Mouse (Mus musculus) kidney, postnatal 36 days (tissue): Measurements from ENCODE around the gene Bpifc.

Experiments
- DNase-seq, 2 experiments: peaks; one replicate each; pipeline ENCODE4 v3.0.0; 2021 to 2022; ENCODE audit warnings: mixed read lengths in 2 of 2

Bpifc gene

DNA sequence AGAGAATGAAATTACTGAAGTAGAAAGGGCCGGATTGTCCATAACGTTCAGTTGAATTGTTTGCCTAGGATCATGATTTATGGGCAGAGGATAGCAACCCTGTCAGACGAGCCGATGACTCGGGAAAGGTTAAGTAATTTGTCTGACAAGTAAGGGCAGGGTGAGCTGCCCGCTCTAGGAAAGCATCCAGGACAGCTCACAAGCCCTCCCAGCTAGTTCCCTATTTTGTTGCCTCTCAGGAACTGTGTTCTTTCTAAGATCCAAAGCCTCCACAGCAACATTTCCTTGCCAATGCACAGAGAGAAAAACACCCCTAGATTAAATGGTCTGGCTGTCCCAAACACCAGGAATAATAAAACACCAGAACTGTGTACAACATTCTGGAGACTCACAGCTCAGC is 1.1 kb downstream of the Bpifc start:
- DNase-seq = no peak

DNA sequence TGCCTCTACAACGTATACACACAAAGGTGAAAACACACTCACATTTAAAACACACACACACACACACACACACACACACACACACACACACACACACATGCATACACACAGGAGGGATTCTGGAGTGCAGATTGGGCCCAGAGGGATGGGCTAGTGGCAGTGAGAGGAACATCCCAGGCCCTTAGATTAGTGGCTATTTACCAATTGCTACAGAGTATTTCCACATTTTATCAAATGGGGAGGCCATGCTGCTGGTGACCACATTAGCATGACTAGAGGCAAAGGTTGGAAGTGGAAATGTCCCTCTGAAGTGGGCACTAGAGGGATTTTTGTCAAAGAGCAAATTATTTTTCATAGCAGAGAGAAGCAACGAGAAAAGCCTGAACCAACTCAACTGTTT is 2.0 kb downstream of the Bpifc start:
- DNase-seq = no peak

DNA sequence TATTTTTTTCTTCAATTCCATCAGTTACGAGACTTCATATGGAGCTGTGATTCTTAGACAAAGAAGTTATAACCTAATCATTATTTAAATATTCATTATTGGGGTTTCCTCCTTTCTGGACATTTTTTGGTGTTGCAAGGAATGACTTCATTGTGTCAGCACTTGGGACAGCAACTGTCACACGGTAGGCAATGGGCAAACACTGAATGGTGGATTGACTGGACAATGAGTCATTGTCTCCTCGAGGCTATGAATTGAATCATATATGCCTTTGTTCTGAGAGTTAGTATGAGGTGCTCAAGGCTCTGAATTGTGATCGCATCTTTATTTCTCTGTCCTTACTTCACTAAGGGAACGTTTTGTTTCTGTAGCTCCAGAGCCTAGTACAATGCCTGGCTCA is 5.2 kb downstream of the Bpifc start:
- DNase-seq = no peak

DNA sequence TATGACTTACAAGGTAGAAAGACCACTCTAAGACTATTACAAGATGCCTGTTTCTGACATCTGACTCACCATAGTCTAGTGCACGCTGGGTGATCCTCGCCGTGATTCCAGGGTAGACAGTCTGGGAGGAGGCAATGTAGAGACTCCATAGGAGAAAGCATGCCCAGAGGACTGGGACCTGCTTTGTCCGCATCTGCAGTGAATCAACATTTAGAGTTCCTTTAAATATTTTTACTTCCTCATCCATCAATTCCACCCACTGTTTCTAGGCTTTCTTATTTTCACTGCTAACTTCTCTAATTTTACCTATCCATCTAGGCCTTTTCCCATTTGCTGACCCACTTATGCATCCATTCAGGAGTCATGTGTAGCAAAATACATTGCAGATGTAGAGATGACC is 11.2 kb downstream of the Bpifc start:
- DNase-seq = no peak

DNA sequence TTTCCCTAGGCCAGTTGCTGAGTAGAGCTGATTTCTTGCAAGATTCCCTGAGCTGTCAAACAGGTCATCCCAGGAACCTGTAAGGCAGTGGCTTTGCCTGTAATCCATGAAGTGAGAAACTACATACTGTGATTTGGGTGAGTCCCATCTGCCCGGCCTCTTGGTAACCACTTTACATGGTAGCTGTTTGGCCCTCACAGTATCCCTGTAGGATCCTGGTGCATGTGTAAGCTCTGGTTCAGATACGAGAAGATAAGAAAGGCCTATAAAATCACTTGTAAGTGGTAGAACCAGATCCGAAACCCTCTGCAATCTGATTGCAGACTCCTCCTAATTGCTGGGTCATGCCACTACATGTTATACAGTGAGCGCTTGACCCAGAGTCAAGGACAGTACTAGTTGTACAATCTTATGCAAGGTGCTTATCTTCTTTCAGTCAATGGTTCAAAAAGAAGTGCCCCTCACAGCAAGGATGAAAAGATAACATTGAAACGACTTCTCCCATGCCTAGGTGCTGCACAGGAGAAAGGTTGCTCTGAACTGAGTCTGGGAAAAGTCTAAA is 17.1 kb downstream of the Bpifc start:
- no peak for DNase-seq

DNA sequence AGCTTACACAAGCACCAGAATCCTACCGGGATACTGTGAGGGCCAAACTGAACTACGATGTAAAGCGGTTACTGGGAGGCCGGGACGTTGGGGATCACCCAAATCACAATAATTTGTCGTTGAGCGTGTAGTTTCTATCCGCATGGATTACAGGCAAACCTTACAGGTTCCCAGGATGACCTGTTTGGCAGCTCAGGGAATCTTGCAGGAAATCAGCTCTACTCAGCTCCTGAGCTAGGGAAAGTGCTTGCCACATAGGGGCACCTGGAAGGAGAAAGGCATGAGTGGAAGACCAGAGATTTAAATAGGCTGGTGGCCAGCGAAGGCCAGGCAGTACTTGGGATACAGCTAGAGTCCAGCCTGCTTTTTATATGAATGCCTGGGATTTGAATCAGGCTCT is 17.9 kb downstream of the Bpifc start:
- no peak for DNase-seq

DNA sequence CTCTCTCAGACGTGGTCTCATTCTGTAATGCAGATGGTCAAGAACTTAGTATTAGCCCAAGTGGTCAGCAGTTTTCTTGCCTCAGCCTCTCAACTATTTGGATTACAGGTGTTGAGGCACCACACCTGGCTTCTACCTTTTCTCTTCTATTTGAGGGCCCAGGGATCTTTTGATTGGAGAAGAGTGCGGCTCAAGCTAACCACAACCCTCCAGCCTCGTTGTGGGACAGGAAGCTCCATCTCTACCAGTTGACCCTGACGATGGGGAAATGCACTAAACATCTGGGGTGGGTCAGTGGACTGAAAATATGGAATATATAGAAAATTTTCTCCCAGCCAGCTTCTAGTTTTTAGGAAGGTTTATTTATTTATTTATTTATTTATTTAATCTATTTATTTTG is 19.3 kb downstream of the Bpifc start:
- DNase-seq = no peak

DNA sequence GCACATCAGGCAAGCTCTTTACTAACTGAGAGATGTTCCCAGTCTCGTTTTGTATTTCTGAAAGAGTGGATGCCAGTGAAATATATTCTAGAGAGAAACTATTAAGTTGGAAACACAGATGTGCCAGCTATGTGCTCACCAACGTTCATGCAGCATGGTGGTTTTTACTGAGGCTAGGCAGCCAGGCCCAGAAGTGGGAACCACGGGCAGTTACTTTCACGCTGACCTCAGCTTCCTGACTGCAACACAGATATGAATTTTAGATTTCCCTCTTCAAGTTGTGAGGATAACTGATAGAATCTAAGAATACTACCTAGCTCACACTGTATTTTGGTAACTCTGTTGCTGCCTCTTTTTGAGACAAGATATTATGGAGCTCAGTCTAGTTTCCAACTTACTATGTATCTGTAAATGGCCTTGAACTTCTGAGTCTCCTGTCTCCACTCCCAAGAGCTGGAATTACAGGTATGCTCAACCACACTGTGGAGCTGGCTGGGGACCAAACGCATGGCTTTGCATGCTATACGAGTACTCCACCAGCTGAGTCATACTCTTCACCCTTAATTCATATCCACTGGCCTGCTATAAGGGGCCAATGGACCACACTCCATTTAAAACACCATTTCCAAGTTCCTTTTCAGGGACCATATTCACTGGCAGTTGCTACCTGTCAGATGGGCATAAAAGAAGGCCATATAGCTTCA is 22.1 kb downstream of the Bpifc start:
- DNase-seq = no peak

DNA sequence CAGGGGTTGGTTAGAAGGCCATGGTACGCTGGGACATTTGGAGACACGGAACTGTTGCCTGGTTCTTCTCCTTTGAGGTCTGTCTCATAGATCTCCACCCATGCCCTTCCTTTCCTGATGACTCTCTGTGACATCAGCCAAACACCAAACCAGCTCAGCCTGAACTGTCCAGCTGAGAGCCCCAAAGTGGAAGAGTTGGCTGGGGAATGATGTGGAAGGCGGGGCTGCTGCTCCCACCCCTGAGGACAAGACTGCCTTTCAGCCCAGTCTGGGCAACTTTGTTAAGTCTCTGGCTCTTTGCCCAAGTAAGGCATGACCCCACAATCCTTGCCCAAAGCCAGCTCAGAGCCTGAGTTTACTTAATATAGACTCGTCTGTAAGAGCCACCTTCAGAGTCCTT is 38.8 kb downstream of the Bpifc start:
- DNase-seq = no peak

DNA sequence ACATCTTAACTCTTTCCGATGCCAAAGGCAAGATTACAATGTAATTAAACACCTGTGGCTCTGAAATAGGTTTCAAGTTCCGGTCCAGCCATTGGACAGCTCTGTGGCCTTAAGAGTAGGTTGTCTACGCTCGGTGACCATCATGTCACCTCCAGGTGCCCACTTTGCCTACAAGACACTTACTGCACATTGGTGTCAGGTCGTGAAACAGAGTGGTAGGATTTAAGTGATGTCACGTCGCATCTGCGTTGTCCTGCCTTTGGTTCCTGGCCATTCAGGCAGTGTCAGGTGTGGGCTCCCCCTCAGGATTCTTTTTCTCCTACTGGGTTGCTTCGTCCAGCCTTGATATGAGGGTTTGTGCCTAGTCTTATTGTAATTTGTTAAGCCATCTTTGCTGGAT is 39.9 kb downstream of the Bpifc start:
- DNase-seq = no peak

DNA sequence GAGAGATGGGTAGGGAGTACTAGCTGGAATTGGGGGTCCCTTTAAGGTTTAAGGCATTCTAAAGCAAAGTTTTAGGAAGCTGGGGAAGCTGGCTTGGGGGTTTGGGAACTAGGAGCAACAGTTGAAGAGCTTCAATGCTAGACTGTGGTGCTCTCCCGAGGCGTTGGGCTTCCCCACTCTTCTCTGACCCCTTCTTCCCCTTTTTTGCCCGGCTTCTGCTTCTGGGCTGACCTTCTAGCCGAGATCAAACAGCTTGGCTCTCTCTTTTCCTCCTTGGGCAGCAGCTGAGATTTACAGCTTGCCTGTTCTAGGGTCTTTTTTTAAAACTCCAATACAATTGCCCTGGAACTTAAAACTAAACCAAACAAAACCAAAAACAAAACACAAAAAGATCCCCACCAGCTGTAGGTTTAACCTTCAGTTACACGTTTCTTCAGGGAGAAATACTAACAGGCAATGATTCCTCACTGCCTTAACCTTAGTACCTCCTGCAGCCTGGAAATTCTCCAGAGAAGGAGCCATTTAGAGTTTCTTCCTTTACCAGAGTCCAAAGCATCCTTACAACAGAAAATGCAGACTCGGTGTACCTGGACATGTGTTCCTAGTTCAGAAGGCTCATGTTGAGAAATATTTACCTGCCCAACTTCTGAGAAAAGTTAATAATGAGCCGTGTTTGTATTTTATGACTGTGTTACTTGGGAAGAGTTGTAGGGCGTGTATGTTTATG is 41.6 kb downstream of the Bpifc start:
- DNase-seq = peak; percentile 65 to 86

DNA sequence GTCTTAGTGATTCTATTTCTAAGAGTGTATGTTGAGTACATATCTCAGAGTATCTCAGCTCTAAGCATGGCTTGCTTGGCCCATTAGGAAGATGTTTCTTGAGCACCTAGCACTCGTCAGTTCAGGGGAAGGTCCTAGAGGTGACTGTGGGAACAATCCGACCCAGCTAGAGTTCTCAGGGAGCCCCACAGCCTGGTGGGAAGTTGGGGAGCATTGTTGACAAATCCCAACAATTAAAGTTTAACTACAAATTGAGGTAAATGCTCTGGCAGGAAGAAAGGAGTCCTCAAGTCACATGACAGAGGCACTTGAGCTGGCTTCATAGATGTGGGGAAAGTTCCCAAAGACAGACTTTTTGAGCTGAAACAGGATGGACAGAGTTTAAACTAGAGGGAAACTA is 43.0 kb downstream of the Bpifc start:
- peak in 1 of 2 experiments; percentile 43 for DNase-seq

DNA sequence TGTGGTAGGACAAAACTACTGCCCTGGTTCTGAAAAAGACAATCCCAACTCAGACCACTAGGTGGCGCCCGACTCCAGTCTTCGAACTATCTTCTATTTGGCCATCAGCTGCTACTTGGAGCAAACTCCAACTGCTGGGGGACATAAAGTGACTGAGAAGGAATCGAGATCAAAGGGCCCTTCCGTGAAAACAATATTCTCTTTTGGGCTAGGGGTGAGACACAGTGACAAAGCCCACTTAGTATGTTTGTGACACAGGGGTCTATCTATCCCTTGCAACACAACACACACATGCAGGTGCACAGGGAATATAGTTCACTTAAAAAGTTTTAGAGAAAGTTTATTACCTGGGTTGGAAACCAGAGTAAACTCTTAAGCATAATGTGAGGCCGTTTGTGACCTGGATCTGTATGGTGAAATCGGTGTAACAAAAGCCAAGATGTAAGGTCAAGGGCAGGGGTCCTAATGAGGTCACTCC is 43.5 kb downstream of the Bpifc start:
- DNase-seq = peak; percentile 85 to 93

DNA sequence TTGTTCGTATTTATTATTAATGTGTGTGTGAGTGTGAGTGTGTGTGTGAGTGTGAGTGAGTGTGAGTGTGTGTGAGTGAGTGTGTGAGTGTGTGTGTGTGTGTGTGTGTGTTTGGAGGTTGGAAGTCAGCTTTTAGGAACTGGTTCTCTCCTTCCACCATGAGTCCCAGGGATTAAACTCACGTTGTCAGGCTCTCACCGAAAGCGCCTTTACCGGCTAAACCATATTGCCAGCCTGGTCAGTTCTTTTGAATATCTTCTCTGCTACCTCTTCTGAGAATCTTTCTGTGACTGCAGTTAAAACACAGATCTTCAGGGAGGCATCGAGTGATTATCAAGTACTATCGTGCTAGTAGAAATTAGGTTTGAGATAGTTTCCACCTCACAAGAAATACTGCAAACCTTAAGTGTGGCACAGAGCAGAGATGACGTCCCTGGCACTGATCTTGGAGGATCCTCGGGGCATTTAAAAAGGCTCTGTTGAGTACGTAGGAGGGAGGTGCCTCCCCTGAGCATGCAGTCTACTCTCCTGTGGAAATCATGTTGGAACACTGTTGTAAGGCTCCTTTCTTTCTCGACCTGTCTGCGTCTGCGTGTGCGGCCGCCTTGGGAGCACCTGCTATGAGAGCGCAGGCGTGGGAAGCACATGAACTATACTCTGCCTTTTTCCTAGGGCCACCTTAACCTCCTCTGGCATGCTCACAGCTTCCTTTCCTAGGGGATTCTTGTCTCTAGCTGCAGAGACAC is 44.1 kb downstream of the Bpifc start:
- DNase-seq = no peak

DNA sequence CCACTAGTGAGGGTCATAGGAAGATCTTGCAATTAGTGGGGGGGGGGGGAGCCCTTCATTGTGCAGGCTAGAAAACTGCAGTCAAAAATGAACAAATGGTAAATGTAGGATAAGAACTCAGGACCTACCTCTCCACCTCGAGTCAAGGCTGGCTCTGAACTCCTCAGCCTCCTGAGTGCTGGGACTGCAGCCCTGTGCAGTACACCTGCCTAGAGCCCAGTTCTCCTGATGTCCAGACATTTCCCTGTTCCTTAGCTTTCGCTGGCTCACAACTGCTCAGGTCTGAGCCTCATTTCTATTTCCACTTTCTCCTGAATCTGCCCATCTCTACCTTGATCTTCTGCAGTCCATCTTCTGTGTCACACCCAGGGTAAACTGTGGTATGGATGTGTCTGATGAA is 45.2 kb downstream of the Bpifc start:
- DNase-seq = no peak

DNA sequence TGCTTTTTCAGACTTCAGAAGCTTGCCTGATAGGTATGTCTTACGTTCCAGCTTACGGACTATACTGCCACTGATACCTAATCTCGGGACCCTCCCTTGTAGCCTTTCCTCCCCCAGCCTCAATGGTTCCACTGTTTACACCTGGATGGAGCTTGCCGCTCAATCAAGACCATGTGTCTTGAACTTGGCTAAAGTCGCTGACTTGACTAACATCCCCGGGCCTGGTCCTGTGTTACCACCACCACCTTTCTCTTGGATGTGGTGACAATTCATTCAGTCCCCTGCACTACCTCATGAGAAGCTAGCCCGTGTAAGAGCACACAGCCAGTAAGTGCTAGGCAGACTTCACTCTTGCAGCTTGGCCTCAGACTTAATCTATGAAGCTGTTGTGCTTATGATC is 47.4 kb downstream of the Bpifc start:
- DNase-seq = no peak

DNA sequence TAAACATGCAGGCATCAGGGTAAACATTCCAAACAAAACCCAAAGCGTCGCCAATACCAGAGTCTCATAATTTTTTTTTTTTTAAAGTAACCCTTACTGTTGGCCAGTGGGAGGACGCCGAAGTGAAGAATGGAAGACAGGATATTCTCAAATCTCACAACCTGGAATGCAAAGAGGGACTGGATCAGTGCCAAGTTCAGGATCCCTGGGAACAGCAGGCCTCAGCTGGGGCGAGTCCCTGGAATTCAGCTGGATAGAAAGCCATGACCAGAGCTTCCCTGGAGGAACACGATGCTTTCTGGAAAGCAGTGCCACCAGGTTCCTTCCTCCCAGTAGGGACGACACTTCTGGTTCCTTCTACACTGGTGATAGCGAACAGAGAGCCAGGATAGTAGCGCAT is 48.8 kb downstream of the Bpifc start:
- DNase-seq = no peak

DNA sequence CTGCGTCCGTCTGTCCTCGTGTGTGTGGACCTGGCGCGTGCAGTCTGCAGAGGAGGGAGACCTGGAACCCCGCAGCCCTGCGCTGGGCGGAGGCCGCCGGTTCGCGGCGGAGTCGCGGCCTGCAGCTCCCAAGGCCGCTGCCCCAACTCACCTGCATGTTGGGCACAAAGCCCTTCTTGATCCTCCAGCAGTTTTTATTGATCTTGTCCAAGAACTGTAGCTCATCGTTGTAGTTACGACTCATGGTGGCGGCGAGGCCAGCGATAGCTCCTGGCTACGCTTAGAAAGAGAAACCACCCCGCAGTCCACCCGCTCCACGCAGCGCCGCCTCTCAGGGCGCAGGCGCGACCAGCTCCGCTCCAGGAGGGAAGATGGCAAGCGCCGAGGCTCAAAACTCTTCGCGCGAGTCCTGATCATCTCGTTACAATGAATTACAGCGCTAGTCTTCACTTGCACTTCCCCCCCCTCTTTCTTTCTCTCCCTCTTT is 54.2 kb downstream of the Bpifc start, which contains the start of gene Rtcb:
Gene Rtcb, minus strand, starts transcription at position 360 of the 487 bp plus-strand sequence.
- peak; percentile 96 to 99 for DNase-seq

DNA sequence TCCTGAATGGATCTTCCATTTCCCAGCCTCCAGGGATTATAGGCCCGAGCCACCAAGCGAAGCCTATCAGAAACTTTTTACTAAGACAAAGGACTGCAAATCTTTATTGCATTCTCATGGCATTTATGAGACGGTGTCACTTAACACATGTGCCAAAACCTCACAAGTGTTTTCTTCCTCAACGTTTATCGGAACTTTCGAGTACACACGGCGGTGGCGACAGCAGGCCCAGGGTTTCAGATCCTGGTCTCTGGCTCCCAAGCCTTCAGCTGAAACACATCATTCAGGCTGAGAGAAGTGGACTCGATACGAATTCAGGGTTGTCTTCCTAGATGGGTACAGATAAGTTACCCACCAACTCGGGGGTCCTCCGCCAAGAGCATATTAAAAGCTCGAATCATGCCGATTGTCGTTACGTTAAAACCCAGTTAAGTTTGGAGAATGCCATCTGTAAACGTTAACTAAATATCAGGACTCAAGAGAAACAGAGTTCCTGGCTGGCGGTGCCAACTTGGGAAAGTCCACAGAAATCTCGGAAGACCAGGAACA is 54.8 kb downstream of the Bpifc start:
- DNase-seq = no peak

DNA sequence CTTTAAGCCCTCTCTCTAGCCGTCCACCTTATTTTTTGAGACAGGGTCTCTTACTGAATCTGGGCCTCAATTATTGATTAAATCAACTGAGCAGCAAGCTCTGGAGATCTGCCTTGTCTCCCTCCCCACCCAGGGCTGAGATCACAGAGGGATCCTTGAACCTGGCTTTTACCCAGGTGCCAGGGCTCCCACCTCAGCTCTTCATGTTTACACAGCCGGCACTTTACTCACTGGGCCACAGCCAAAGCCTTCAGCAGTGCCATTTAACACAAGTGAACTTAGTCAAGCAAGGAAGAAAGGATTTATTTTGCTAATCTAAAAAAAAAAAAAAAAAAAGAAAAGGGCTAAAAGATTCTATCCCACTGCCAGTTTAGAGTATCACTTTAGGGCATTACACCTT is 57.3 kb downstream of the Bpifc start:
- peak; percentile 33 to 58 for DNase-seq

DNA sequence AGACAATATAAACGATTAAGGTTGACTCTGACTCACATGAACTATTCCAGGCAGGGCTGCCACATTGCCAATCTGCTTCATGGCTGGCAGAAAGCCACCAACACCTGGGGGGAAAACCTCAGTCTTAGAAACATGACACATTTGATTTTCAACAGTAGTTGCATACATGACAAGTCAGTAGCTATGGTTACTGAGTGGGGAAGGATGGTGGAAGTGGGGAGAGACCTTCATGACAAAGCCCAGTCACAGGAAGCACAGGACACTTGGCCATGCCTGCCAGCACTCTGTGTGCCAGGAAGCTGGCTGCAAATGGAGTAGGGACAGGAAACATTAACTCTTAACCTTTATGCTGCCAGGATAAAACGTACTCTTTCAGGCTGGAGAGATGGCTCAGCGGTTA is 58.3 kb downstream of the Bpifc start:
- DNase-seq = peak; percentile 40 to 50

DNA sequence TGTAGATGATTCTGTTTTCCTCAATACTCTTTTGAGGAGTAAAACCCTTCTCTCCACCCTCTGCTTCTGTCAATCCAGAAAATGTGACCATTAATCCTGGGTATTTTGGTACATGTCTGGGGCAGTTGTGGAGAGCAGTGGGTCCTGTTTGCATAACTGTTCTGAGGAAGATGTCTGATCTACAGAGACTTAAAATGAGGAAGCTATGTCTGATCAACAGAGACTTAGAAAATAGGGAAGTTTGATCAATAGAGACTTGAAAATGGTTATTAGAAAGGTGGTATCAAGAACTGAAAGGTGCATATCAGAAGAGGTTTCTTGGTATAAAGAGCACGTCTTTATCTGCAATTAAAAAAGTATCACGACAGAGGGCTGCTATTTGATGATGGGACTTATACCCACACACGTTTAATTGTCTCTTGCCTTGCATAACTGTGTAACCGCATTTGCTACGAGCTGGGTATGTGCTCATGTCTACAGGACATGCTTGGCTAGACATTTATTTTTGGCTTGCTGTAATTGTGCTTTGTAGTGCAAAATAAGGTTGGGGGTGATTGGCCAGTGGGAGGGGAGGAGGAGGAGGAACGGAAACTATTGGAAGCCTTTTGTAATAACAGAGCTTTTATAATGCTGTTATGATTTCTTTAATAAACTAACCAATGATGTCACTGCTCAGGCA is 59.8 kb downstream of the Bpifc start:
- no peak for DNase-seq
